Mouse (Mus musculus): ENCODE measurements around the gene Itgb2l. TPM values are rescaled to one million over a fixed set of nuclear protein-coding genes. Genes with fewer than 3 reads are reported as not detected.

Gene Itgb2l
- polyA plus RNA-seq, 1 experiment from 2014 or later, result 0.44 TPM

Other genes starting within 250 kb of the Itgb2l start
- gene Sh3bgr, start 243.2 kb downstream of the Itgb2l start, polyA plus RNA-seq (2018), result not detected in 3 replicates
- 0.07 TPM in 1 of 3 replicates, not detected in the others for gene B3galt5, start 207.8 kb downstream of the Itgb2l start, polyA plus RNA-seq (2018)
- gene Pcp4, start 24.0 kb upstream of the Itgb2l start, polyA plus RNA-seq (2018), result not detected in 3 replicates

All from macrophage (primary cell).